Mouse (Mus musculus): ENCODE results near the gene Unc5b. TPM values are rescaled to one million over a fixed set of nuclear protein-coding genes. Genes with fewer than 3 reads are reported as not detected.
"Not testable (repeated sequence)": the region's sequence is repeated elsewhere in the genome, so short reads cannot be mapped to it uniquely, and the experiment has no call there.

Gene Unc5b
- total RNA-seq (2015) (not detected in 2 replicates), total RNA-seq (2017) (not detected in 2 replicates)

GRCm38 (mm10) chr10:60831379-60831778 lies at the start of gene Unc5b:
Gene Unc5b (minus strand): TSS chr10:60831581.
- peak; percentile 81 for ATAC-seq (replicated peaks; ENCODE audit: poor library complexity)

GRCm38 (mm10) chr10:60879817-60880216 lies 48.4 kb upstream of the Unc5b start:
- ATAC-seq (replicated peaks; ENCODE audit: poor library complexity), result no peak

- no peak for ATAC-seq (replicated peaks; ENCODE audit: poor library complexity)
Observed at GRCm38 (mm10) chr10:60877075-60877474, 45.7 kb upstream of the Unc5b start.

- no peak for ATAC-seq (replicated peaks; ENCODE audit: poor library complexity)
Observed at GRCm38 (mm10) chr10:60875011-60875410, 43.6 kb upstream of the Unc5b start.

GRCm38 (mm10) chr10:60863318-60863717 lies 31.9 kb upstream of the Unc5b start:
- no peak for ATAC-seq (replicated peaks; ENCODE audit: poor library complexity)

GRCm38 (mm10) chr10:60862477-60863293 lies 31.3 kb upstream of the Unc5b start:
- ATAC-seq (replicated peaks; ENCODE audit: poor library complexity), result no peak

GRCm38 (mm10) chr10:60845271-60845670 lies 13.9 kb upstream of the Unc5b start:
- not testable (repeated sequence) for ATAC-seq (replicated peaks; ENCODE audit: poor library complexity)

- no peak for ATAC-seq (replicated peaks; ENCODE audit: poor library complexity)
Observed at GRCm38 (mm10) chr10:60838816-60839215, 7.4 kb upstream of the Unc5b start.

GRCm38 (mm10) chr10:60834949-60835348 lies 3.6 kb upstream of the Unc5b start:
- ATAC-seq (replicated peaks; ENCODE audit: poor library complexity), result peak; percentile 63

GRCm38 (mm10) chr10:60832664-60833173 lies 1.3 kb upstream of the Unc5b start:
- no peak for ATAC-seq (replicated peaks; ENCODE audit: poor library complexity)

GRCm38 (mm10) chr10:60830556-60831350 lies 628 bp downstream of the Unc5b start:
- no peak for ATAC-seq (replicated peaks; ENCODE audit: poor library complexity)

- ATAC-seq (replicated peaks; ENCODE audit: poor library complexity), result no peak
Observed at GRCm38 (mm10) chr10:60830000-60830399, 1.4 kb downstream of the Unc5b start.

- no peak for ATAC-seq (replicated peaks; ENCODE audit: poor library complexity)
Observed at GRCm38 (mm10) chr10:60829071-60829470, 2.3 kb downstream of the Unc5b start.

- ATAC-seq (replicated peaks; ENCODE audit: poor library complexity), result no peak
Observed at GRCm38 (mm10) chr10:60827901-60828670, 3.3 kb downstream of the Unc5b start.

- ATAC-seq (replicated peaks; ENCODE audit: poor library complexity), result no peak
Observed at GRCm38 (mm10) chr10:60827266-60827665, 4.1 kb downstream of the Unc5b start.

GRCm38 (mm10) chr10:60826461-60827237 lies 4.7 kb downstream of the Unc5b start:
- ATAC-seq (replicated peaks; ENCODE audit: poor library complexity), result no peak

- no peak for ATAC-seq (replicated peaks; ENCODE audit: poor library complexity)
Observed at GRCm38 (mm10) chr10:60825955-60826354, 5.4 kb downstream of the Unc5b start.

- no peak for ATAC-seq (replicated peaks; ENCODE audit: poor library complexity)
Observed at GRCm38 (mm10) chr10:60823744-60824143, 7.6 kb downstream of the Unc5b start.

GRCm38 (mm10) chr10:60822641-60823425 lies 8.5 kb downstream of the Unc5b start:
- ATAC-seq (replicated peaks; ENCODE audit: poor library complexity), result no peak
